Mouse (Mus musculus): ENCODE data around the gene Tlx2. TPM values are rescaled to one million over a fixed set of nuclear protein-coding genes. Genes with fewer than 3 reads are reported as not detected.

Tlx2 gene
- polyA plus RNA-seq, 1 experiment: not detected

GRCm38 (mm10) chr6:83065995-83066394 is 4.1 kb downstream of the Tlx2 start:
- TF ChIP-seq POLR2A (IDR thresholded peaks at IDR 0.05; ENCODE audit: borderline replicate concordance, low read depth, low read length) (no peak), CTCF (IDR thresholded peaks at IDR 0.05; ENCODE audit: low read depth, low read length) (no peak)
- Histone ChIP-seq H3K4me1 (ENCODE audit: control insufficient read depth, insufficient read depth, low read length) (peaks cover 3% of the 10 kb centered on the region; the same call in 1 of the 2 replicates), H3K27ac (ENCODE audit: insufficient read depth, low read depth, low read length) (no peak overlapping the region), H3K4me3 (ENCODE audit: insufficient read depth, low read length) (no peak overlapping the region)

GRCm38 (mm10) chr6:83058725-83059124 is 11.4 kb downstream of the Tlx2 start:
- Histone ChIP-seq H3K4me3 (ENCODE audit: insufficient read depth, low read length) (no peak overlapping the region), H3K27ac (ENCODE audit: insufficient read depth, low read depth, low read length) (no peak overlapping the region), H3K4me1 (ENCODE audit: control insufficient read depth, insufficient read depth, low read length) (no peaks in the 10 kb centered on the region)
- TF ChIP-seq POLR2A (IDR thresholded peaks at IDR 0.05; ENCODE audit: borderline replicate concordance, low read depth, low read length) (no peak), CTCF (IDR thresholded peaks at IDR 0.05; ENCODE audit: low read depth, low read length) (no peak)

GRCm38 (mm10) chr6:83057790-83058189 is 12.3 kb downstream of the Tlx2 start, which contains the start of gene Dqx1:
TSS of gene Dqx1 (plus strand) at chr6:83057844.
- no peak within 1 kb of the TSS for H3K27ac ChIP-seq (ENCODE audit: insufficient read depth, low read depth, low read length)
- no peaks in the 10 kb centered on the region for H3K4me1 ChIP-seq (ENCODE audit: control insufficient read depth, insufficient read depth, low read length)
- TF ChIP-seq POLR2A (IDR thresholded peaks at IDR 0.05; ENCODE audit: borderline replicate concordance, low read depth, low read length): no peak
- TF ChIP-seq CTCF (IDR thresholded peaks at IDR 0.05; ENCODE audit: low read depth, low read length): no peak
- H3K4me3 ChIP-seq (ENCODE audit: insufficient read depth, low read length): no peak within 1 kb of the TSS

GRCm38 (mm10) chr6:83054871-83055431 is 15.1 kb downstream of the Tlx2 start, which contains the start of gene Htra2:
TSS of gene Htra2 (minus strand) at chr6:83055273.
- 0 out of 2 replicates have a peak, but pooled peaks cover 5% of the 10 kb centered on the region for H3K4me1 ChIP-seq (ENCODE audit: control insufficient read depth, insufficient read depth, low read length)
- TF ChIP-seq CTCF (IDR thresholded peaks at IDR 0.05; ENCODE audit: low read depth, low read length): peak; percentile 40
- no peak for TF ChIP-seq POLR2A (IDR thresholded peaks at IDR 0.05; ENCODE audit: borderline replicate concordance, low read depth, low read length)
- H3K4me3 ChIP-seq (ENCODE audit: insufficient read depth, low read length): peak within 1 kb of the TSS; percentile 86
- H3K27ac ChIP-seq (ENCODE audit: insufficient read depth, low read depth, low read length): peak within 1 kb of the TSS; percentile 69

- Histone ChIP-seq H3K27ac (ENCODE audit: insufficient read depth, low read depth, low read length) (peak within 1 kb of the TSS; percentile 69), H3K4me1 (ENCODE audit: control insufficient read depth, insufficient read depth, low read length) (0 out of 2 replicates have a peak, but pooled peaks cover 5% of the 10 kb centered on the region), H3K4me3 (ENCODE audit: insufficient read depth, low read length) (peak within 1 kb of the TSS; percentile 86)
- TF ChIP-seq CTCF (IDR thresholded peaks at IDR 0.05; ENCODE audit: low read depth, low read length) (no peak), POLR2A (IDR thresholded peaks at IDR 0.05; ENCODE audit: borderline replicate concordance, low read depth, low read length) (no peak)
These were observed 15.8 kb downstream of the Tlx2 start, which contains the start of gene Aup1 for GRCm38 (mm10) chr6:83054074-83054851. TSS of gene Aup1 (plus strand) at chr6:83054521.

- H3K27ac ChIP-seq (ENCODE audit: insufficient read depth, low read depth, low read length): peak overlapping the region; percentile 68
These were observed 16.7 kb downstream of the Tlx2 start for GRCm38 (mm10) chr6:83053136-83053960.

GRCm38 (mm10) chr6:83049367-83049766 is 20.7 kb downstream of the Tlx2 start:
- TF ChIP-seq CTCF (IDR thresholded peaks at IDR 0.05; ENCODE audit: low read depth, low read length): no peak
- no peak for TF ChIP-seq POLR2A (IDR thresholded peaks at IDR 0.05; ENCODE audit: borderline replicate concordance, low read depth, low read length)
- H3K27ac ChIP-seq (ENCODE audit: insufficient read depth, low read depth, low read length): no peak overlapping the region
- no peak overlapping the region for H3K4me3 ChIP-seq (ENCODE audit: insufficient read depth, low read length)
- peaks cover 24% of the 10 kb centered on the region for H3K4me1 ChIP-seq (ENCODE audit: control insufficient read depth, insufficient read depth, low read length)

More at GRCm38 (mm10) chr6:83053136-83053960, 16.7 kb downstream of the Tlx2 start:
- Histone ChIP-seq H3K4me3 (ENCODE audit: insufficient read depth, low read length) (peak overlapping the region; percentile 86), H3K4me1 (ENCODE audit: control insufficient read depth, insufficient read depth, low read length) (0 out of 2 replicates have a peak, but pooled peaks cover 5% of the 10 kb centered on the region)
- peak; percentile 4; the same call in 1 of the 2 replicates for TF ChIP-seq CTCF (IDR thresholded peaks at IDR 0.05; ENCODE audit: low read depth, low read length)
- no peak for TF ChIP-seq POLR2A (IDR thresholded peaks at IDR 0.05; ENCODE audit: borderline replicate concordance, low read depth, low read length)

GRCm38 (mm10) chr6:83044742-83045141 is 25.4 kb downstream of the Tlx2 start:
- Histone ChIP-seq H3K4me3 (ENCODE audit: insufficient read depth, low read length) (no peak overlapping the region), H3K27ac (ENCODE audit: insufficient read depth, low read depth, low read length) (peak overlapping the region; percentile 98), H3K4me1 (ENCODE audit: control insufficient read depth, insufficient read depth, low read length) (peaks cover 60% of the 10 kb centered on the region)
- TF ChIP-seq POLR2A (IDR thresholded peaks at IDR 0.05; ENCODE audit: borderline replicate concordance, low read depth, low read length) (no peak), CTCF (IDR thresholded peaks at IDR 0.05; ENCODE audit: low read depth, low read length) (no peak)

- Histone ChIP-seq H3K4me1 (ENCODE audit: control insufficient read depth, insufficient read depth, low read length) (peaks cover 62% of the 10 kb centered on the region), H3K4me3 (ENCODE audit: insufficient read depth, low read length) (no peak overlapping the region), H3K27ac (ENCODE audit: insufficient read depth, low read depth, low read length) (peak overlapping the region; percentile 98)
- TF ChIP-seq CTCF (IDR thresholded peaks at IDR 0.05; ENCODE audit: low read depth, low read length): no peak
- no peak for TF ChIP-seq POLR2A (IDR thresholded peaks at IDR 0.05; ENCODE audit: borderline replicate concordance, low read depth, low read length)
These were observed 26.1 kb downstream of the Tlx2 start for GRCm38 (mm10) chr6:83043993-83044392.

Measured in bone marrow macrophage, adult 2 months (primary cell).